In the genomic region with DNA sequence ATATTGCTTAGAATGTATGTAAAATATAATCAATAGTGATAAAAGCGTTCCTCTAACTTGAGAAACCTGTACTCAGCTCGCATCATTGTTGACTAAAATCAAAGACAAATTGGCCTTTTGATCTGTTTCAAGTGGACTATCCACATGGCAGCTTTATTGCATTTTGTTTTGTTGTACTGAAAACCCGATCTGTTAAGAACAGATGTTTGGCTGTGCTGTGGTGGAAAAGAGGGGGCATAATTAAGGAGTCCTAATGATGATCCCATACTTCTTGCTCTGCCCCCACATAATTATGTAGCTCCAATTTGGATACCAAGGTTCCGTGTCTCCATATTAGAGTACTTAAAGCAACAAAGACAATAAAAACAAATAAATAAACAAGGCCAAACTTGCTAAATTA, we compare ENCODE assay signal across 24 mouse cellular contexts.
"Had no signal": no experiment of that assay in that cellular context is flagged by ENCODE, and none has a peak within 500 bp of the region (broad histone marks: within the 10 kb centered on the region; RNA-seq: fewer than 3 reads in every experiment).

No protein-coding gene starts in this region.

- ATAC-seq: liver, postnatal 0 days; lung, postnatal 0 days; midbrain, embryonic 13.5 days had no signal

- H3K9me3 ChIP-seq: kidney, embryonic 15.5 days; limb, embryonic 15.5 days; megakaryocyte, embryonic 14.5 days; midbrain, embryonic 10.5 days; neural tube, embryonic 12.5 days; neural tube, embryonic 15.5 days had no signal

- H3K4me2 ChIP-seq: kidney, embryonic 15.5 days; limb, embryonic 12.5 days; limb, embryonic 15.5 days; liver, embryonic 11.5 days; lung, embryonic 14.5 days; midbrain, embryonic 13.5 days; neural tube, embryonic 12.5 days; neural tube, embryonic 15.5 days had no signal

- H3K4me3 ChIP-seq: kidney, embryonic 15.5 days; left cerebral cortex, adult 2 months; limb, embryonic 12.5 days; limb, embryonic 15.5 days; megakaryocyte, embryonic 14.5 days; midbrain, embryonic 10.5 days; midbrain, embryonic 13.5 days; neural tube, embryonic 12.5 days; neural tube, embryonic 15.5 days had no signal

- DNase-seq: kidney, adult 11 months; kidney, adult 8-10 months; kidney, postnatal 10 days; kidney, postnatal 36 days; layer of hippocampus, postnatal 36 days; liver, postnatal 0 days; lung, embryonic 14.5 days; lung, postnatal 36 days; right cerebral cortex, postnatal 14 days; right cerebral cortex, postnatal 4 days; thymus, postnatal 25 days had no signal

- H3K27me3 ChIP-seq: kidney, embryonic 15.5 days; limb, embryonic 12.5 days; limb, embryonic 15.5 days; megakaryocyte, embryonic 14.5 days; midbrain, embryonic 13.5 days; neural tube, embryonic 12.5 days; neural tube, embryonic 15.5 days had no signal

- H3K27ac ChIP-seq: kidney, embryonic 15.5 days; left cerebral cortex, adult 2 months; limb, embryonic 12.5 days; limb, embryonic 15.5 days; liver, embryonic 14.5 days; midbrain, embryonic 10.5 days; midbrain, embryonic 13.5 days; neural tube, embryonic 12.5 days; neural tube, embryonic 15.5 days; stomach, postnatal 0 days had no signal

- H3K36me3 ChIP-seq: kidney, embryonic 15.5 days; limb, embryonic 12.5 days; limb, embryonic 15.5 days; midbrain, embryonic 10.5 days; midbrain, embryonic 13.5 days; neural tube, embryonic 12.5 days; neural tube, embryonic 15.5 days had no signal

- H3K4me1 ChIP-seq: kidney, embryonic 15.5 days; limb, embryonic 15.5 days; megakaryocyte, embryonic 14.5 days; midbrain, embryonic 13.5 days; neural tube, embryonic 12.5 days; neural tube, embryonic 15.5 days had no signal

- H3K9ac ChIP-seq: kidney, embryonic 15.5 days; limb, embryonic 12.5 days; limb, embryonic 15.5 days; liver, embryonic 14.5 days; liver, postnatal 0 days; lung, embryonic 14.5 days; midbrain, embryonic 13.5 days; neural tube, embryonic 12.5 days; neural tube, embryonic 15.5 days had no signal
